Mouse (Mus musculus) frontal cortex, adult (tissue): ENCODE results near the gene Usp30.

Experiments
- ATAC-seq: cut with Nextera tagmentation; 2 replicates; pipeline ENCODE4 v1.9.2; 2017; ENCODE audit warnings: mild to moderate bottlenecking, moderate library complexity, mixed read lengths; ENCODE audit not compliant: low TSS enrichment

Gene Usp30

DNA sequence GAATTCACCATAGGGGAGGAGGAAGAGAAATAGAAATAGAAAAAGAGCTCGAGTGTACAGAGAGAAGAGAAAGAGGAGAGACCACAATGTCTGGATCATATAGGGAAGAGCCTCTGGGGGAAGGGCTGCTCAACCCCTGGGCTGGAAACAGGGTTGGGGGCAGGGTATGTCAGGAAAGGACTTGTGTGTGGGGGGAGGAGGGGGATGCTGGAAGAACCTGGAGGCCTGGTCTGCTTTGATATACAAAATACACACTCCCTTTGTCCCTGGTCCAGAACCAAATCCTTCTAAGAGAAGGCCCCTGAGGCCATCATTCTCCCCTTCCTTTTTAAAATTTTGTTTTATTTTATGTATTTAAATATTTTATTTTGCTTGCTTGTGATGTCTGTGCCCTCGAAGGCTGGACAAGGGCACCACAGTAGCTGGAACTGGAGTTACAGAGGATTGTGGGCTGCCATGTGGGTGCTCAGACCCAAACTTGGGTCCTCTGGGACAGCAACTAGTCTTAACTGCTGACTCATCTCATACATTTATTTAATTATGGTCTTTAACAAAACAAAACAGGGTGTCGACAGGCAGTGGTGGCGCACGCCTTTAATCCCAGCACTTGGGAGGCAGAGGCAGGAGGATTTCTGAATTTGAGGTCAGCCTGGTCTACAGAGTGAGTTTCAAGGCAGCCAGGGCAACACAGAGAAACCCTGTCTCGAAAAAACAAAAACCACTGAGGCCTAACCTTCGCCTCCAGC, 61.4 kb downstream of the Usp30 start:
- no peak for ATAC-seq

DNA sequence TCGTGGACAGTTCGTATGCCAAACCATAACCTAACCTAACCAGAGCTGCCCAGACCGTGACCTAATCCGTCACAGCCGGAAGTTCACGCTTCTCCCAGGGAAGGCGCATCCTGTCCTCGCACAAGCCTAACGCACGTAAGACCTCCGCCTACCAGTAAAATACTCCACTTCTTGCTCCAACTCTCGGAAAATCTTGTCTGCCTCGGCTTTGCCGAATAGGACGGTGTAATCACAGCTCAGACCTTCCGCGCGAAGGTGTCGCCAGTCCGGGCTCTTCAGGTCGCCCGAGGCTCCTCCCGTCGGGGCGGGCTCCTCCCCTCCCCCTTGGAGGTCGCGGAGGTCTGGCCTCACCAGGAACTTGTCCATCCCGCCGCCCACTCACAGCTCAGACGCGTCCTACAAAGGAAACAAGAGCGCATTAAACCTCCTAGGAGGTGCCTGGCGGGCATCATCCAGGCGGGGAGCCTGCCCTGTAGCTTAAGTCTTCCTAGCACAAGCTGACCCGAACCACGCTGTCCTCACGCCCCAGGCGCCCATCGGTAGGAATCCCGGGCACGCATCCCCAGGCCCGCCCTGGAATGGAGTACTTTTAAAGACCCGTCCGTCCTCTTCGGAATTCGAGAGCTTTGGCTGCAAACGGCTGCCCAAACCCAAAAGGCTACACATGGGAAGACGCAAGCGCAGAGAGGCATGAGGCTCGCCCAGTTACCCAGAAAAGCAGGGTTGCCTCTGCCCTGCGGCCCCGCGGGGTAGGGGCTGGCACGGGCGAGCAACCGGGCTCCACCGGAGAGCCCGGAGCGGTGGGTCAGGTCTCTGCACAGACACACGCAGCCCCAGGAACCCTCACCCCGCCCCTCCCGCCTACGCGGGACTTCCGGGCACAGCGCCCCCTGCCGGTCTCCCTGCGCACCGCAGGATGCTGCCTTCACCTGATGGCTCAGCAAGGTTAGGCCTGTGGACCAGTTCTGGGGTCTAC, 62.4 kb downstream of the Usp30 start, which contains the start of gene Alkbh2:
Gene Alkbh2 (minus strand): TSS at position 845 of the 976 bp plus-strand sequence.
- peak; percentile 28; the same call in 1 of the 2 replicates for ATAC-seq

DNA sequence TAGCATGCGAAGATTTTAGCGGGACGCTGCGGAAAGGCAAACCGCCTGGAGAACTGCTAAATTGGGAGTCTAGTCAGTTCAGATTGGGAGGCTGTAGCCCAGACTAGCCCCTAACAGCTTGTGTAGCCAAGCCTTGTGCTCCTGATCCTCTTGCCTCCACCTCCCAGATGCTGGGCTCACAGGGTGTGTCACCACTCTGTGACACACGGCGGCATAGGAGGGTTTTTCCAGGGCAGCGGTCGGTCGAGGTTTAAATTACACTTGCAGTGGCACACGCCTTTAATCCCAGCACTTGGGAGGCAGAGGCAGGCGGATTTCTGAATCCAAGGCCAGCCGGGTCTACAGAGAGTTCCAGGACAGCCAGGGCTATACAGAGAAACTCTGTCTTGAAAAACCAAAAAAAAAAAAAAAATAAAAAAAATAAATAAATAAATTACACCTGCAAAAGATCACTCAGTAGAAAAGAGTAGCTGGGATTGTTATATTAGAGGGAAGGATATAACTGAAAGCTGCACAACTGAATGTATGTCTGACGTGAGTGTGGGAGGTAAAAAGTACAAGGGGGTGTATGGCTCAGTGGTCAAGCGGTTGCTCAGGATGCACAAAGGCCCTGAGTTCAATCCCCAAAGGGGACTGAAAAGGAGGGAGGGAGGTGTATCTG, 64.4 kb downstream of the Usp30 start:
- ATAC-seq = no peak

DNA sequence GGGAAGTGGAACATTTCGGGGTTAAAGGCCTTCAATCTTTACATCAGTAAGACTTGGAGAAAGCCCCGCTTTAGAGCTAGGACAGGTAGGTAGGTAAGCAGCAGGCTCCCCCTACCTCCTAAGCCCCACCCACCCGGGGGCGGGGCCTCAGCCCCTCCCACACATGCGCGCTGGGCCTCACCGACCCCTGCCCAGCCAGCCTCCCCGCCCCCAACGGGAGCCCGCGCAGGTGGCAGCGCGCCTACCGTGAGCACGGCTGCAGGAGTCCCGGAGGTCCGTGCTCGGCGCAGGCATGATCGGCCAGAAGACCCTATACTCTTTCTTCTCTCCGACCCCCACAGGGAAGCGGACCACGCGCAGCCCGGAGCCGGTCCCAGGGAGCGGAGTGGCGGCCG, 64.9 kb downstream of the Usp30 start, which contains the start of gene Ung:
Gene Ung (plus strand): TSS at position 176 of the 395 bp plus-strand sequence.
- no peak for ATAC-seq

DNA sequence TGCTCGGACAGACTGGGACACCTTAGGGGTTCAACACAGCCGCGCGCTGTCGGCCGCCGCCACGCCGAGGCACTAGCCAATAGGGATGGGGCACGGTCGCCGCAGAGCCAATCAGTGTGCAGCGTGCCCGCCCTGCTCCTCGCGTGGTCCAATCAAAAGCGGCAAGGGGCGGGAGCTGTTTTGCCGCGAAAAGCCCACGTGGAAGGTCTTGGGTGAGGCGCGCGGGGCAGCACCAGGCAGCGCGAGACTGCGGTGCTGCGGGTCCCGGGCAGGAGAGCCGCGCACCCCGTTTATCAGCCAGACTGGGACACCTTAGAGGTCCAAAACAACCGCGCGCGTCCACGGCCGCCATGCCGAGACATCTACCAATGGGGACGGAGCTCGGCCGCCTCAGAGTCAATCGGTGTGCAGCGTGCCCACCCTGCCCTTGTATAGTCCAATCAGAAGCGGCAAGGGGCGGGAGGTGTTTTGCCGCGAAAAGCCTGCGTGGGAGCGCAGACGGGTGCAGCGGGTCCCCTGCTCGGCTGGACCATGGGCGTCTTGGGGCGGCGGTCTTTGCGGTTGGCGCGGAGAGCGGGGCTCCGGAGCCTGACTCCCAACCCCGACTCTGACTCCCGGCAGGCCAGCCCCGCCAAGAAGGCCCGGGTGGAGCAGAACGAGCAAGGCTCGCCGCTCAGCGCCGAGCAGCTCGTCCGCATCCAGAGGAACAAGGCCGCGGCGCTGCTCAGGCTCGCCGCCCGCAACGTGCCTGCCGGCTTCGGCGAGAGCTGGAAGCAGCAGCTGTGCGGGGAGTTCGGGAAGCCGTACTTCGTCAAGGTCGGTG, 65.6 kb downstream of the Usp30 start:
- peak; percentile 93 for ATAC-seq

DNA sequence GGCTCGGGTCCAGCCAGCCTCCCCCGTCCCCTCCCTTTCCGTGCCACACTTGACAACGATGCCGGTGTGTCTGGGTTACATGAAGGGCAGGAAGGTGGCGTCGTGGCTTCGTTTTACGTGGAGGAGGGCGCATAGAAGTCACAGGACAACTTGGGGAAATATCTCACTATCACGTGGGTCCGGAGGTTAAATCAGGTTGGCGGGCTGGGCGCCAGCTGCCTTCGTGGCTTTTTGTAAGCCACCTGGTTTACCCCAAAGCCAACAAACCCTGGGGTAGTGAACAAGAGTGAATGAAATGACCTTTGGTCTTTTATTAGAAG, 66.2 kb downstream of the Usp30 start:
- no peak for ATAC-seq

DNA sequence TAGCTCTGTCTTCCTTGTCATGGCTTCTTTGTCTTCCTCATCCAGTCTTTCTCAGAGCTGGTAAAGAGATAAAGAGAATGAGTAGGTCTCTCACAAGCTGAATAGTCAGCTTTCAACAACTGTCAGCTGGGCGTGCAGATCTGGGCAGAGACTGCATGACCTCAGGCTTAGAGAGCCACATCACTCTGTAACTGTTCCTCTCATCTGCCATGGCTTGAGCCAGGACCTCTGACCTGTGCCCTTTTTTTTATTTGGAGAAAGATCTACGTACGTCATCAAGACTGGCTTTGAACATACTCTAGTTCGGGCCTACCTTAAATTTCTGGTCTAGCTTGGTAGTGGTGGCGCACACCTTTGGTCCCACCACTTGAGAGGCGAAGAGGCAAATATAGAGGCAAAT, 67.6 kb downstream of the Usp30 start:
- no peak for ATAC-seq

DNA sequence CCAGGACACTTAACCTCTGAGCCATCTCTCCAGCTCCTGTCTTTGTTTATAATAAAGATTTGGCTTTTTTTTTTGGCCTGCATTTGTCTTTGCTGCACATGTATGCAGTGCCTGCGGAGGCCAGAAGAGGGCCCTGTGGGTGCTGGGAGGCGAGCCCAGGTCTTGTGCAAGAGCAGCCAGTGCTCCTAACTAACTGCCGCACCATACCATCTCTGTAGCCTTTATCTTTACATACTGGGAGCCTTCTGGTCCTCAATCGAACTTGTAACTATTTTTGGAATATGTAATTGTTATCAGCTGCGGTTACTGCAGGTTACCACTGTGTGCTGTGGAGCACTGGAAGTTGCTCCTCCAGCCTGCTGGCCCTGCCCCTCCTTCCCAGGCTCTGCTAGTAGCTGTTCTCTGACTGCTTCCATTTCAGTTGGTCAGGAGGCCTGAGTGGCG, 68.9 kb downstream of the Usp30 start:
- no peak for ATAC-seq

DNA sequence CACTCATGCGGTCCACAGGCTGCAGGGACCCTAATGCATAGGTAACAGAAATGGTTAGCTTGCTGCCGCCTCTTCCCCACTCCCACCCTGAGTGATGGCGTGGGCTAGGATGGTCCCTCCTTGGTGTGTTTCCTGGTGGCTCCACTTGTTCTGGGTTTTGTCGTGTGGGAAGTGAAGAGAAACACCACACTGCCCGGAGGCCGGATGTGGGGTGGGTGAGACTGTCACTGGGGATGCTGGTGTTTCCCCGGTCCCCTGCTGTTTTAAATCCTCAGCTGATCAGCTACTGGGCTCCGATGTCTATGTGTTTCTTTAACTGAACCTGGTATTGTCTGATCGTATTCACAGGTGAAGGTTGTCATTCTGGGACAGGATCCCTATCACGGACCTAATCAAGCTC, 70.3 kb downstream of the Usp30 start:
- no peak for ATAC-seq

DNA sequence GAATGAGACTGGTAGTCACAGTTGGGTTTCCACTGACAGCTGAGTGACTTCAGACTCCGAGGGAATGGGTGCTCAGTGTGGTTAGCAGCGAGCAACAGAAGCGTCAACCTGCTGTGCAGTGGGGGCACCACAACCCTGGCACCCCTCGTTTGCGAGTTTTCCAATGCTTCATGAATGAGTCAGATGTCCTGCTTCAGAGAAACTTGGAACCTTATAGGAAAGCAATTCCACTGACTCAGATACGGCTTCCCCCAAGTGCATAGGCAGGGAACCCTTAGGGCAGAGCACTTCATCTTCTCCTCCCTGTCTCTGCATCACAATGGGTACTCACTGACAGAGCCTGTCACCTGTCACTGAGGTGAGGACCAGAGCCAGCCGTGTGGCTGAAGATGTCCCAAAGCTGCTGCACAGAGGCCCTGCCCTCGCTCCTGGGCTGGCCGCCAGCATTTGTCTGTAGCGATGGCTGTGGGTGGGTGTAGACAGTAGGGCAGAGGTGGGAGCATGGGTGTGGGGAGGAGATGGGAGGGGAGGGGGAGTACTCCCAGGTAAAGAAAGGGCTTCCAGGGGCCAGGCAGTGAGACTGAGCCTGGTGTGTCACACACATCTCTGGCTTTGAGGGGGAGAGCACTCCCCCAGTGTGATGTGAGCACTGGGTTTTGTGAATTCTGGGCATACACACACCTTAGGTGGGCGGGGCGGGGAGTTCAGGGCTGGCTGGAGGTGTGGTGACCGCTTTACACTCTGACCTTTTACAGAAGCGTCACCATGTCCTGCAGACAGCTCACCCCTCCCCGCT, 72.4 kb downstream of the Usp30 start:
- no peak for ATAC-seq

DNA sequence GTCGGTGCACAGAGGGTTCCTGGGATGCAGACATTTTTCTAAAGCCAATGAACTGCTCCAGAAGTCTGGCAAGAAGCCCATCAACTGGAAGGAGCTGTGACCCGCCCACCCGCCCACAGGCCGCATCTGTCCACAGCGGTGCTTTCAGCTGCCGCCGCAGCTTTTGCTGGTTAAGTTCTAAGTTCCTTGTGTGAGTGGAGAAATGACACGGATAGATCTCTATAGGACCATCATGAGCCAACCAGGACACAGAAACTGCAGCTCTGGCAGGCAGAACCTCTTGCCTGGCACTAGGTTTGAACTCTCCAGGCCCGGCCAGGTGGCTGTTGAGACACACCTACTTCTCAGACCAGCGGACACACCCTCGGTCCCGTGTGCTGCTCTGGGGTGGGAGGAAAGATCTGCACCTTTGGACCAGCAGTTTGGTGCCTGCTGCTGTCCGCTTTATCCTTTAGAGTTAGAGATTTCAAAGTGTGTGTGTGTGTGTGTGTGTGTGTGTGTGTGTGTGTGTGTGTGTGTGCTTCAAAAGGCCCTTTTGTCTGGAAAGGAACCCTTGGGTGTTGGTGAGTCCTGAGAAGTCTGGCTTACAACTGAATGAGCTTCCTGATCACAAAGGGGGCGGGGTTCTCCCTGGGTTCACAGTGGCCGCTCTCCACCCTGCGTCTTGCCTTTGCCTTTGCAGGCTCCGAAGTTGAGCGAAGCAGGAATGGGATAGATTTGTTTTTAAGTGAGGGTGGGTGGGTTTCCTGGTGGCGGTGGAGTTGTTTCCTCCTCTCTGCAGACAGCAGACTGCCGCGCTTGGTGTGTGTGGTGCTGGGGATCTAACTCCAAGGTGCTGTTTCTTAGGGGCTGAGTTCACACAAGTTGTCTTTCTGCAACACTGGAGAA, 73.3 kb downstream of the Usp30 start:
- ATAC-seq = no peak

DNA sequence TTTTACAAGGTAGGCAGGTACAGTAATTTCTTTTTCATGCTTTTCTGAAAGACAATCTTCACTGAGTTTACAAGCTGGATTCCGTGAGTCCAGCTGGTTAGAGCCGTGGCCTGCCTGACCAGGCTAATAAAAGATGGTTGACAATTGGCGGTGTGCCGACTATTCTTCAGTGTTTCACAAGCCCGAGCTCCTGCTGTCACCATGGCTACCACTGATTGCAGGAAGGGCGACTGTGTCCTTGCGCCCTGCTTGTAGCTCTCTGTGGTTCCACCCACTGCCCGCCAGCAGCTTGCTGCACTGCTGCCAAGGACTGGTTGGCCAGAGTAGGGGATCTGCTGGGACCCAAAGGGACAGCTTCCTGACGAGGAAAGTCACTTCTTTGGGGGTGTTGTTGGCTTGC, 73.9 kb downstream of the Usp30 start:
- peak; percentile 85 for ATAC-seq

DNA sequence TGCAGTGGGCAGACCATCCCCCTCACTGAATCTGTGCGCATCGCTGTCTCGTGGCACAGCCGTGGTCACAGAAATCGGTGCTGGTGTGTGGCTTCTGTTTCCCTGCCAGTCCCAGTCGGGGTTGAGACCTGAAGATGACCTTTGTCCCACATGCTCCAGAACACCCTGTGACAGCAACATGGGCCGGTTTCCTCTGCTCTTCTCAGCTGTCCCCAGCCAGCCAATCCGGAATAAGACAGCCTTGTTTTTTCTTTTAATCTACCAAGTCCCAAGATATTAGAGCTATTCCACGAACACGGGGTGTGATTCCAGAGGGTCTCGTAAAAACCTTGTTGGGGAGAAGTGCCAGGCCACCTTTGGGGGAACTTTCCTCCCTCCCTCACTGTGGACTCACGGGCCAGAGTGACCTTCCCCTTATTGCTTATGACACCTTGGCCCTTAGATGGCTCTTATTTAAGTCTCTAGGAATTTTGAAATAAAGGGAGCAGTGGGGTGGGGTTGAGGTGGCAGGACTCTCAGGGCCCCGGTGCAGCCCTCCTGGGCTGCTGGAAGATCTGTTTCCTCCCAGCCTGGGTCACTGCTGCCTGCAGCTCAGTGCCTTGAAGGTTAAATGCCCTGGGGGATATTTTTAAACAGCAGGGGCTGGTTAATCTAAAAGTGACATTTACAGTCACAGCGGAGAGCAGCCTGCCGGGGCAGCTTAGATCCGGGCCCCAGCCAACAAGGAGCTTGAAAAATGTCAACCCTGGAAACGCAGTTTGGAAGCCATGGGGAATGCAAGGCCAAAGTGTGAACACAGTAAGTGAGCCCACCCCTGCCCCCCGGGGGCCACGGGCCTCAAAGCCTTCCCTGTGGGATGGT, 81.0 kb downstream of the Usp30 start, which contains the start of gene Acacb:
Gene Acacb (plus strand): TSS at position 508 of the 861 bp plus-strand sequence.
- ATAC-seq = no peak

DNA sequence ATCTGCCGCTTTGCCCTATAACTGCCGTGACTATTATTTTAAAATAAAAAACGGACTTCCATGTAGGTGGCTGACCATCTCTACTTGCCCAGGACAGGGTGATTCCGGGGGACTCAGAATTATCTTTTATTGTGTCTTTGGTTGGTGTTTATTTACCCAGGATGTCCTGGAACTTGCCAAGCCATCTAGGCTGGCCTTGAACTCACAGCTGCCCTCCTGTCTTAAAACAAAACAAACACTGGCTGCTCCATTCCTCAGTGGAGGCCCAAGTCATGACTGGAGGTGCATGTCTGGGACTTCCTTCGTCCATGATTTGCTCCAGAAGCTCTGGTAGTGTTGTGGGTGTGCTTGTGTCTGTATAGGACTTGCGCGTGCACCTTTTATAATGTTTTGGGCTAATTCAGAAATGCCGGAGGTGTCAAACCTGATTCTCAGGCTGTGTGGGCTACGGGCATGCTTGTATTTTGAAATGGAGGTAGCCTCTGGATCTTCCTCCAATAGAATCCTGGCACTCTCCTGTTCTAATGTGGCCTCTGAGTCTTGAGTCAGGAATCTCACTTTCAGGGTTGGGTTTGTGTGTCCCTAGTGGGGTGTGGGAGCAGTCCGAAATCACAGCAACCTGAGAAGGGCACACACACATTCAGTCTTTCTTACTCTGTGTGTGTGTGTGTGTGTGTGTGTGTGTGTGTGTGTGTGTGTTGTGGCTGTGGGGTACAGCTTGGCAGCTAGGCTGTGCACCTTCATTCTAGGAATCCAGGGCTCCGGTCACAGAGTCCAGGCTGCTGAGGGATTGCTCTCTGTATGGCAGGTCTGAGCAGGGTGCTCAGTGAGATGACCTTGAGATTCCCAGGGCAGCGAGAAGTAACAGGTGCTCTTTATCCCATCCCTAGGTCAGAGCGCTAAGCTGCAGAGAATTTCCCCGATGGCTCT, 82.0 kb downstream of the Usp30 start:
- ATAC-seq = no peak

DNA sequence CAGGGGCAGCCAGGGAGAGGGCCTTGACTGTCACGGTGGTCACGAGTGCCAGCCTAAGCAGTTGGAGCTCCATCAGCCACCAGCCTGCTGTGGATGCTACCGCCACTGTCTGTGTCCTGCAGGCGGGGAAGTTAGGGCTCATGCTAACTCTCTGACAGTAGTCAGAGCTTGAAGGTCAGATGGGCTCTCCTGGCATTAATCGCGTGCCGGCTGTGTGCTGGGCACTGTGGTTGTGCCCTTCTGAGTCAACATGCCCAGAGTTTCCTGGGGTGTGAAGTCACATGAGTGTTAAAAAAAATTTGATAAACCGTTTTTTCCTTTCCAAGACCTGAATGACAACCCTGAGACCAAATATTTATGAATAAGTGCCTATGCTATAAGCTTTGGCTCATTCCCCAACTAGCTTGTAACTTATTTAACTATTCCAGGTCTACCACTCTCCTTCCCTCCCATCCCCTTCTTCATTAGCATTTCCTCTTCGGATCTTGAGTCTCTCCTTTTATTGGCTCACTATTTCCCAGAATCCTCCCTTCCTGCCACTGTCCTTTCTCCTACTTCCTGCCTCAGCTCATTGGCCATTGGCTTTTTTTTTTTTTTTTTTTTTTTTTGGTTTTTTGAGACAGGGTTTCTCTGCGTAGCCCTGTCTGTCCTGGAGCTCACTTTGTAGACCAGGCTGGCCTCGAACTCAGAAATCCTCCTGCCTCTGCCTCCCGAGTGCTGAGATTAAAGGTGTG, 87.3 kb downstream of the Usp30 start:
- no peak for ATAC-seq

DNA sequence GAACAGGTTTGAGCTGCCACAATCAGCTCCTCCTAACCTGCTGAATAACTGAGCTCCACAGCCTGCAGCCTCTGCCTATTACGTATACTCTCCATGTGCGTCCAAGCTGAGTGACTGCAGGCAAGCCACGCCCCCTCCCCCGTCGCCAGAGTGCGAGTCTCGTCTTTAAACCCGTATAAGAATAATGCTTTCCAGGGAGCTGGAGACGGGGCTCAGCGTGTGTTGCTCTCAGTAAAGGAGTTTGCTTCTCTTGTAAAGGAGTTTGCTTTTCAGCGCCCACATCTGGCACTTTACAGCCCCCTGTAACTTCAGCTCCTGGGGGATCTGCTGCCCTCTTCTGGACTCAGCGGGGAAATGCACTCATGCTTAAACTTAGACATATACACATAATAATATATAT, 88.2 kb downstream of the Usp30 start:
- no peak for ATAC-seq

DNA sequence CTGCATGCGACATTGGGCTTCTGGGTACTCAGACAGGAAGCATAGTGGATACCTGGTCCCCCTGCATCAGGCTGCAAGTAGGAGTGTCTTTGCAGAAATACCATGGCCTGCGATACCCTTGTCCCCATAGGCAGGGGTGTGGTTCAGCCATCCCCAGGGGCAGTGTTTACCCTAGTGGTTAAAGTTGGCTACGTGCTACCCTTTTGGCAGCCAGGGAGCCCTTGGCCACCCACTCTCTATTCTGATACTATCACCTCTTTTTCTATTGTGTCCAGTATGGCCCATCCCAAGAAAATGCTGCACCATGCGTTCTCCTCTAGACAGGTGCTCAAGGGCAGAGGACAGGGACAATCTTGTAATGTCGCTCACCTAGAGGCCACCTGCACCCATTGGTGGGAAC, 89.5 kb downstream of the Usp30 start:
- no peak for ATAC-seq
